ENCODE assay signal across 19 mouse cellular contexts in the genomic region with DNA sequence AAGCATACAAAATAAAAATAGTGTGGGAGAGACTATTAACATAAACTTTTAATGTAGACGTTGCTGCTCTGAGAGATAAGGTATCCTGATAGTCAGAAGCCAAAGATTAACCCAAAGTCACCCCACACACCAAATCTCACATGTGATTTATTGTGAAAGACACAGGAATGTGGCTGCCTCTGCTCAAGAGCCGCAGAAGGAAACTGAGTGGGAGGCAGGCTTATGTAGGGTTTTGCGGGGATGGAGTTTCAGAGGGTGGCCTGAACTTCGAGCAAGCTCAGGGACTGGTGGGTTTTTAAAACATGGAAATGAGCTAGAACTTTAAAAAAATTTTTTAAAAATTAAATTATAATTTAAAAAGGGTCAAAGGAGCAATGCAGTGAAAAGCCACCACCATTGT.
"Had no signal": no experiment of that assay in that cellular context is flagged by ENCODE, and none has a peak within 500 bp of the region (broad histone marks: within the 10 kb centered on the region; RNA-seq: fewer than 3 reads in every experiment).

No protein-coding gene starts in this region.

- H3K36me3 ChIP-seq: kidney, embryonic 15.5 days; limb, embryonic 12.5 days; limb, embryonic 15.5 days; midbrain, embryonic 10.5 days; neural tube, embryonic 13.5 days had no signal

- H3K27ac ChIP-seq: limb, embryonic 12.5 days; limb, embryonic 15.5 days; liver, embryonic 14.5 days; midbrain, embryonic 10.5 days; neural tube, embryonic 13.5 days had no signal

- H3K4me3 ChIP-seq: kidney, embryonic 15.5 days; limb, embryonic 12.5 days; limb, embryonic 15.5 days; megakaryocyte, embryonic 14.5 days; midbrain, embryonic 10.5 days; neural tube, embryonic 13.5 days had no signal

- H3K9me3 ChIP-seq: kidney, embryonic 15.5 days; limb, embryonic 12.5 days; limb, embryonic 15.5 days; midbrain, embryonic 10.5 days; neural tube, embryonic 13.5 days had no signal

- ATAC-seq: liver, postnatal 0 days had no signal

- DNase-seq: kidney, adult 8-10 months; kidney, postnatal 14 days; left cerebral cortex, postnatal 4 days; liver, postnatal 0 days; lung, embryonic 14.5 days; lung, postnatal 10 days; lung, postnatal 36 days; midbrain, embryonic 14.5 days; retina, postnatal 1 day; right cerebral cortex, postnatal 25 days; thymus, postnatal 25 days had no signal

- H3K9ac ChIP-seq: kidney, embryonic 15.5 days; limb, embryonic 12.5 days; limb, embryonic 15.5 days; liver, embryonic 14.5 days; liver, postnatal 0 days; lung, embryonic 14.5 days; neural tube, embryonic 13.5 days had no signal

- H3K4me2 ChIP-seq: kidney, embryonic 15.5 days; limb, embryonic 12.5 days; limb, embryonic 15.5 days; liver, embryonic 11.5 days; lung, embryonic 14.5 days; neural tube, embryonic 13.5 days had no signal
